Mouse (Mus musculus): ENCODE data around the gene Ppp1r37.

Ppp1r37 gene

GRCm38 (mm10) chr7:19500420-19501363 is 62.2 kb downstream of the Ppp1r37 start:
- DNase-seq (ENCODE audit: low spot score): no peak

- no peak for DNase-seq (ENCODE audit: low spot score)
Measured at GRCm38 (mm10) chr7:19498326-19498725, 64.5 kb downstream of the Ppp1r37 start.

- no peak for DNase-seq (ENCODE audit: low spot score)
Measured at GRCm38 (mm10) chr7:19496214-19496555, 66.7 kb downstream of the Ppp1r37 start.

GRCm38 (mm10) chr7:19495521-19496213 is 67.2 kb downstream of the Ppp1r37 start:
- no peak for DNase-seq (ENCODE audit: low spot score)

- no peak for DNase-seq (ENCODE audit: low spot score)
Measured at GRCm38 (mm10) chr7:19494751-19495474, 68.0 kb downstream of the Ppp1r37 start.

GRCm38 (mm10) chr7:19491731-19492130 is 71.1 kb downstream of the Ppp1r37 start:
- no peak for DNase-seq (ENCODE audit: low spot score)

- DNase-seq (ENCODE audit: low spot score): no peak
Measured at GRCm38 (mm10) chr7:19489525-19489924, 73.4 kb downstream of the Ppp1r37 start.

GRCm38 (mm10) chr7:19486549-19486948 is 76.3 kb downstream of the Ppp1r37 start:
- DNase-seq (ENCODE audit: low spot score): no peak

- DNase-seq (ENCODE audit: low spot score): no peak
Measured at GRCm38 (mm10) chr7:19485488-19485887, 77.4 kb downstream of the Ppp1r37 start.

GRCm38 (mm10) chr7:19483281-19483680 is 79.6 kb downstream of the Ppp1r37 start:
- no peak for DNase-seq (ENCODE audit: low spot score)
